Mouse (Mus musculus): Measurements from ENCODE around the gene Cycs.
"Not testable (repeated sequence)": the region's sequence is repeated elsewhere in the genome, so short reads cannot be mapped to it uniquely, and the experiment has no call there.

Gene Cycs

GRCm38 (mm10) chr6:50566141-50566996 is at the start of gene Cycs:
Cycs (minus strand) TSS chr6:50566538.
- in situ Hi-C loops (cut with MboI; ENCODE audit: low sequenced_read_pairs): no loop called here

GRCm38 (mm10) chr6:50601620-50602019 is 35.3 kb upstream of the Cycs start:
- in situ Hi-C loops (cut with MboI; ENCODE audit: low sequenced_read_pairs): no loop called here

GRCm38 (mm10) chr6:50598560-50598959 is 32.2 kb upstream of the Cycs start:
- in situ Hi-C loops (cut with MboI; ENCODE audit: low sequenced_read_pairs): no loop called here

- in situ Hi-C loops (cut with MboI; ENCODE audit: low sequenced_read_pairs): no loop called here
Measured at GRCm38 (mm10) chr6:50596301-50597211, 30.2 kb upstream of the Cycs start, which contains the start of gene 4921507P07Rik. 4921507P07Rik (minus strand) TSS chr6:50596632.

DNA sequence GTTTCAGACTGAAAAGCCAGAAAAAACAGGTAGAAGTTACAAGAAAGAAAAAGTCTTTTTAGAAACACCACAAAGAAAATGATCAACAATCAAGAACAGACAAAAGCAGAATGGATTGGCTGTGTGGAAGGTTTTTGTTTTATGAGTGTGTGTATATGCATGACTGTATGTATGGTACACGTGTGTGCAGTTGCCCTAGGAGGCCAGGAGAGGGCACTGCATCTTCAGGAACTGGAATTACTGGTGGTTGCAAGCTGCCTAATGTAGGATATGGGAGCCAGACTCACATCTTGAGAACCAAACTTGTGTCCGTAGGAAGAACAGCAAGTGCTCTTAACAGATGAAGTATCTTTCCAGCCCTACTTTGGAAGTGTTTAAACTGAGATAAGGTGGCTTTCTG is 28.0 kb upstream of the Cycs start:
- in situ Hi-C loops (cut with MboI; ENCODE audit: low sequenced_read_pairs): no loop called here

DNA sequence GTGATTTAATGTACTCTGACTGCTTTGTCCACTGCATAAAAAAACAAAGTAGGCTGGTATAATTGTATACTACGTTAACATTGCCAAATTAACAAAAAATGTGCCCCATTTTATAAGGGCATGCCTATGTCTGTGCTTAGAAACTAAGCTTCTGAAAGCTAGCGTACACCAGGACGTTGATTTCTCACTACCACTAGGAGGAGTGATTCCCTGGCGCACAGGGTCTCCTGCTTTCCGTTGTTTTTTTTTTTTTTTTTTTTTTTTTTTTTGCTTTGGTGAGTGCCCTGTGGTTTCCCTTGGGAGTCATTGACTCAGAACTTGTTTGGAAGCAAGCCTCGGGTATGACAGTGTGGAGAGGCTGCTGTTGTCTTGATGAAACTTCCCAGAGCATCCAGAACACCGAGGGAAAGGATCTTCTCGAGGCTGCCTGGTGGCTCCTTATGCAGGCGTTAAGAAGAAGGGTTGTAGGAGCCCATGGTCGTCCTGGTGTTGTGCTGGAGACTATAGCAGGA is 27.1 kb upstream of the Cycs start:
- in situ Hi-C loops (cut with MboI; ENCODE audit: low sequenced_read_pairs): no loop called here

DNA sequence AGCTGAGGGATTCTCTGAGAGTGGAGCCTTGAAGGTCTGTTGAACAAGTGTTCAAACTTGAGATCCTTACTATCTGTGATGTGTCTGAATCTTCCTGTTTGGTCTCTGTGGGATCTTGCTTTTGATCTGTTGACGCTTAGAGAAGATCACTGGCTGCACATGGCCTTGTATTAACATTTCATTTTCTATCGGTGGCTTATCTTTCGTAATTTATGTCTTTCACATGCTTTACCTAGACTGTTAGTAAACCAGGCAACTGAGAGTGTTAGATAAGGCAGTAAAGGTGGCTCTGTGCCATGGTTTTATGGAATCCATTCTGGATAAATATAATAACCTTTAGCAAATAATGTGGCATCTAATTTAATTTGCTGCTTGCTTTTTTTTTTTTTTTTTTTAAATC is 23.9 kb upstream of the Cycs start:
- in situ Hi-C loops (cut with MboI; ENCODE audit: low sequenced_read_pairs): no loop called here

- in situ Hi-C loops (cut with MboI; ENCODE audit: low sequenced_read_pairs): no loop called here
Measured at GRCm38 (mm10) chr6:50588251-50588650, 21.9 kb upstream of the Cycs start.

DNA sequence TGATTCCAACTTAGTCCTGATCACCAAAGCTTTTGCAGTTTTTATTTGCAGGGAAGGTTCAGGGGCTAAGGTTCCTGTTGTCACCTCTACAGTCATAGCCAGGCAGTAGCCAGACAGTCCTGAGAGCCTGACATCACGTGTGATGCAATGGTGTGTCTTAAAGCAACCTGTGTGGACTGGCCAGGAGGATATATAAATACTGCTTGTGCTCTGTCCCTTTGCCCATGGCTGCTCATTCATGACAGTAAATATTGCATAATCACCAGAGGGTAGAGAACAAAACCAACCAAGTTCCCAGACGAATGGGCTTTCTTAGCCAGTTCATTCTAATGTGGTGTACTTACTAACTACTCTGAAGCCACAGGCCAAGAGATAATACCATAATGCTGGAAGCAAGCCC is 21.1 kb upstream of the Cycs start:
- in situ Hi-C loops (cut with MboI; ENCODE audit: low sequenced_read_pairs): no loop called here

- in situ Hi-C loops (cut with MboI; ENCODE audit: low sequenced_read_pairs): no loop called here
Measured at GRCm38 (mm10) chr6:50586316-50586715, 20.0 kb upstream of the Cycs start.

GRCm38 (mm10) chr6:50585733-50586132 is 19.4 kb upstream of the Cycs start:
- in situ Hi-C loops (cut with MboI; ENCODE audit: low sequenced_read_pairs): no loop called here

- in situ Hi-C loops (cut with MboI; ENCODE audit: low sequenced_read_pairs): no loop called here
Measured at GRCm38 (mm10) chr6:50571661-50572060, 5.3 kb upstream of the Cycs start.

- in situ Hi-C loops (cut with MboI; ENCODE audit: low sequenced_read_pairs): no loop called here
Measured at GRCm38 (mm10) chr6:50566997-50567255, 588 bp upstream of the Cycs start.

GRCm38 (mm10) chr6:50563651-50564050 is 2.7 kb downstream of the Cycs start:
- in situ Hi-C loops (cut with MboI; ENCODE audit: low sequenced_read_pairs): no loop called here

GRCm38 (mm10) chr6:50562421-50562820 is 3.9 kb downstream of the Cycs start:
- in situ Hi-C loops (cut with MboI; ENCODE audit: low sequenced_read_pairs): no loop called here

GRCm38 (mm10) chr6:50560776-50561175 is 5.6 kb downstream of the Cycs start:
- in situ Hi-C loops (cut with MboI; ENCODE audit: low sequenced_read_pairs): no loop called here

DNA sequence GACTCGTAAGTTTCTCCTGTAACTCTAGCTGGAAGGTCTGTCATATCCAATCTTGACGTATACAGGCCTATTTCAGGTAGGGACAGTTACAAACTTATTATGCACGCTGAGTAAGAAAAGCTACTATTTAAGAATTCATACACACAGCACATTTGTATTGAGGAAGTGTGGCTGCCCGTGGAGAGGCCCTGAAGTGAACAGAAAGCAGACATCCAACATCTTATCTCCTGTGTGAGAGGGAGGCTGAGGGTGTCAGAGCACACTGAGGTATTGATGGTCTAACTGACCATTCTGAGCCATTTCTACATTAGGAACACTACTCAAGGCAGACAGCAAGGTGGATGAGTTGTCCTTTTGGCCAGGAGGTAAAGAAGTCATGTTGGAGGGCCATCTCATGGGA is 7.5 kb downstream of the Cycs start:
- in situ Hi-C loops (cut with MboI; ENCODE audit: low sequenced_read_pairs): no loop called here

GRCm38 (mm10) chr6:50557566-50557965 is 8.8 kb downstream of the Cycs start:
- in situ Hi-C loops (cut with MboI; ENCODE audit: low sequenced_read_pairs): no loop called here

DNA sequence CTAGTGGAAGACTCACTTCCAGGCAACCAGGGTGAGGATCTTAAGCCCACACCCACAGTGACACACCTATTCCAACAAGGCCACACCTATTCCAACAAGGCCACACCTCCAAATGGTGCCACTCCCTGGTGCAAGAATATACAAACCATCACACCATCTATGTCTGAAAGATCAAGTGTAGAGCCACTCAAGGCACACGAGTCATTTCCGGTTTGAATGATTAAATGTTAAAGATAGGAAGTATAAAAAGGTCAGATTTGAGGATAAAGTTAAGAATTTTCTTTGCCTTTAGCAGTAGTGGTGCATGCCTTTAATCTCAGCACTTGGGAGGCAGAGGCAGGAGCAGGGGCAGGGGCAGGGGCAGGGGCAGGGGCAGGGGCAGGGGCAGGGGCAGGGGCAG is 12.1 kb downstream of the Cycs start:
- in situ Hi-C loops (cut with MboI; ENCODE audit: low sequenced_read_pairs): not testable (repeated sequence)

DNA sequence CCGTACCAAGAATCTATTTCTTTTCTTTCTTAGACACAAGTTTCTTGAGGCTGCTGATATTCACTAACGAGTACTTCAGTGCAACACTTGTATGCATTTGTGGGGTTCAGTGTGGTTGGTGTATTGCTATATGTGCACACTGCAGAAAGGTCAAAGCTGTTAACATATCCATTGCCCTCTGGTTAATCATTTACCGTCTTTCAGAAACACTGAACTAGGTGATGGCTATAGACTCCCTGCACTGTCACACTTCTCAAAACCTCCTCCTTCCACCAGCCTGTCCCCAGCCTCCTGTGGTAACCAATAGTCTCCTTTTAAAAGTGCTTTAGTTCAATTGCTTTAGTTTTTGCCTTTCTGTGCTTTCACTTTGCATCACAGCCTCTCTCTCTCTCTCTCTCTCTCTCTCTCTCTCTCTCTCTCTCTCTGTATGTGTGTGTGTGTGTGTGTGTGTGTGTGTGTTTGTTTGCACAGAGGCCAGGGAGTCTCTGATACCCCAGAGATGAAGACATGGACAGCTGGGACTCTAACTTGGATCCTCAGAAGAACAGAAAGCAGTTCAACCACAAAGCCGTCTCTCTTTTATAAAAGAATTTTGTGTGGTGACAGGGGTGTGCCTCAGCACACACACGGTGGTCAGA is 13.3 kb downstream of the Cycs start:
- in situ Hi-C loops (cut with MboI; ENCODE audit: low sequenced_read_pairs): no loop called here

GRCm38 (mm10) chr6:50549791-50550190 is 16.5 kb downstream of the Cycs start:
- in situ Hi-C loops (cut with MboI; ENCODE audit: low sequenced_read_pairs): loop anchor here (25.0 kb wide), 1 partner anchor 437 kb away; the partner anchor contains the start of gene Mpp6

Data from CH12F3 (cell line).